Mouse (Mus musculus): ENCODE data around the gene Nnat. TPM values are rescaled to one million over a fixed set of nuclear protein-coding genes. Genes with fewer than 3 reads are reported as not detected.

The Nnat gene
- not detected in 4 replicates for total RNA-seq (2023)

GRCm38 (mm10) chr2:157559858-157560257, at the start of gene Nnat:
TSS of gene Nnat (plus strand) at chr2:157560078.

DNA sequence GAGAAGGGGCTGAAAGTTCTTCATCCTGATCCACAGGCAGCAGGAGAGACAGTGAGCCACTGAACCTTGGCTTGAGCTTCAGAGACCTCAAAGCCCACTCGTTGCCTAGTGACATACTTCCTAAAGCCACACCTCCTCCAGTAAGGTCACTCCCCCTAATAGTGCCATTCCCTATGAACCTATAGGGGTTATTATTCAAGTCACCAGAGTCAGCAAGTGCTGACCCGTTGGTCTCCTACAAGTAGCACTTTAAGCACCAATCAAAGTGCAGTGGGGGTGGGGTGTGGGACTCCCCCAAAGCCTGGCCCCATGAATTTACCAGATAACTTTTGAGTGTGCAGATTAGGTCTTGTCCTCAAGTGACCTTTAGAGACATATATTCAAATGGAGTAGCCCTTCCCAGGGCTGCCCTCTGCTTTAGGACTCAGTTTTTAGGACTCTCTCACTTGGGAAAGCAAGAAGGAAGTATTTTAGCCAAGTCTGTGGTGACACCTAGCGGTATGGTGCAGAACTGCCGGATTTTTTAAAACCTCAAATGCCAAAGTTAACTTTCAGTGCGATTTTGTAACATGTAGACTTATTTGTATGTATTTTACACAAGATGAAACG, 11.4 kb downstream of the Nnat start, which contains the start of gene Blcap:
Gene Blcap, minus strand, starts transcription at position 51 of the 609 bp plus-strand sequence.

Other genes with a start within 250 kb of the Nnat start
- not detected in 4 replicates for gene Ghrh, start 212.6 kb upstream of the Nnat start, total RNA-seq (2023)
- gene Manbal, start 192.5 kb upstream of the Nnat start, total RNA-seq (2023), result 19.9 to 21.6 TPM (median 20.8 TPM) in 4 replicates
- gene Src, start 141.6 kb upstream of the Nnat start, total RNA-seq (2023), result 1.4 to 2.3 TPM (median 2.1 TPM) in 4 replicates
- 31.4 to 40.0 TPM (median 34.9 TPM) in 4 replicates for gene Blcap, start 11.2 kb downstream of the Nnat start, total RNA-seq (2023)
- gene Ctnnbl1, start 177.3 kb downstream of the Nnat start, total RNA-seq (2023), result 28.7 to 37.4 TPM (median 32.3 TPM) in 4 replicates